Mouse (Mus musculus) kidney, embryonic 16.5 days (tissue): ENCODE results near the gene 4933425L06Rik. TPM values are rescaled to one million over a fixed set of nuclear protein-coding genes. Genes with fewer than 3 reads are reported as not detected.
A peak's percentile ranks its signal among the peaks of the same experiment; 100 is the strongest.

Experiments
- ATAC-seq: fragments of 200-750 bp; cut with Nextera tagmentation; 2 replicates; pipeline ENCODE4 v1.8.0; 2017; ENCODE audit warnings: moderate TSS enrichment; ENCODE audit not compliant: low FRiP score, low TSS enrichment
- H3K27ac ChIP-seq: fragments of 300-500 bp; sonication (generic); 2 replicates; pipeline ENCODE4 v1.5.1; 2014; ENCODE audit warnings: low read length
- H3K27me3 ChIP-seq: fragments of 300-500 bp; sonication (generic); 2 replicates; pipeline ENCODE4 v1.6.1; 2014; ENCODE audit warnings: low read length, control low read depth, mixed read lengths; ENCODE audit not compliant: insufficient read depth
- H3K36me3 ChIP-seq: fragments of 300-500 bp; sonication (generic); 2 replicates; pipeline ENCODE4 v1.6.1; 2014; ENCODE audit warnings: low read length, control low read depth, mixed read lengths; ENCODE audit not compliant: insufficient read depth
- H3K4me1 ChIP-seq: fragments of 300-500 bp; sonication (generic); 2 replicates; pipeline ENCODE4 v1.6.1; 2014; ENCODE audit warnings: low read length, control low read depth, mixed read lengths; ENCODE audit not compliant: insufficient read depth
- H3K4me2 ChIP-seq: fragments of 300-500 bp; sonication (generic); replicated peaks from 2 replicates; pipeline ENCODE4 v1.6.1; 2014; ENCODE audit warnings: low read depth, low read length
- H3K4me3 ChIP-seq: fragments of 300-500 bp; sonication (generic); 2 replicates; pipeline ENCODE4 v1.5.1; 2014; ENCODE audit warnings: mild to moderate bottlenecking, low read length
- H3K9ac ChIP-seq: fragments of 300-500 bp; sonication (generic); replicated peaks from 2 replicates; pipeline ENCODE4 v1.6.1; 2014; ENCODE audit warnings: low read length
- H3K9me3 ChIP-seq: fragments of 300-500 bp; sonication (generic); 2 replicates; pipeline ENCODE4 v1.6.1; 2016; ENCODE audit warnings: low read length, control low read depth
- WGBS: fragments of 180-500 bp; shearing (Covaris S2); extraction: QIAGEN DNeasy Blood & Tissue Kit; methylation state at CpG from one replicate; pipeline ENCODE4 v1.1.7; 2014; 5-methylcytosine and 5-hydroxymethylcytosine counted together
- polyA plus RNA-seq: library from polyadenylated mRNA; unstranded; fragments of >200 nt; fragmentation: Nextera tagmentation; extraction: Ambion mirVana; gene quantifications from 2 replicates; pipeline ENCODE4 v1.2.1, GENCODE M21; 2015

Gene 4933425L06Rik
- polyA plus RNA-seq, 1 experiment from 2014 or later = not detected

GRCm38 (mm10) chr13:105055374-105055773 is 26.5 kb upstream of the 4933425L06Rik start:
- Histone ChIP-seq H3K9me3 (no peaks in the 10 kb centered on the region), H3K4me2 (peak overlapping the region; percentile 94), H3K36me3 (no peaks in the 10 kb centered on the region), H3K27me3 (peaks cover 27% of the 10 kb centered on the region), H3K4me1 (peaks cover 6% of the 10 kb centered on the region; the same call in 1 of the 2 replicates), H3K27ac (peak overlapping the region; percentile 55), H3K4me3 (peak overlapping the region; percentile 69), H3K9ac (no peak overlapping the region)
- ATAC-seq = peak; percentile 30
- 10% methylated on average over 5 of the region's 5 CpGs for WGBS

- Histone ChIP-seq H3K4me3 (no peak overlapping the region), H3K27ac (no peak overlapping the region), H3K4me1 (no peaks in the 10 kb centered on the region), H3K27me3 (no peaks in the 10 kb centered on the region), H3K9ac (no peak overlapping the region), H3K9me3 (no peaks in the 10 kb centered on the region), H3K4me2 (no peak overlapping the region), H3K36me3 (no peaks in the 10 kb centered on the region)
- ATAC-seq = no peak
These were observed 15.8 kb upstream of the 4933425L06Rik start for GRCm38 (mm10) chr13:105066119-105066518.

- ATAC-seq = no peak
These were observed 14.8 kb upstream of the 4933425L06Rik start for GRCm38 (mm10) chr13:105066890-105067845.

GRCm38 (mm10) chr13:105089276-105089675 is 7.4 kb downstream of the 4933425L06Rik start:
- Histone ChIP-seq H3K36me3 (no peaks in the 10 kb centered on the region), H3K4me1 (no peaks in the 10 kb centered on the region), H3K9ac (no peak overlapping the region), H3K27ac (no peak overlapping the region), H3K27me3 (no peaks in the 10 kb centered on the region), H3K4me3 (no peak overlapping the region), H3K9me3 (no peaks in the 10 kb centered on the region), H3K4me2 (no peak overlapping the region)
- ATAC-seq = no peak
- 92% methylated on average over 3 of the region's 3 CpGs for WGBS

More at GRCm38 (mm10) chr13:105066890-105067845, 14.8 kb upstream of the 4933425L06Rik start:
- Histone ChIP-seq H3K9me3 (no peaks in the 10 kb centered on the region), H3K36me3 (no peaks in the 10 kb centered on the region), H3K4me2 (no peak overlapping the region), H3K27ac (no peak overlapping the region), H3K27me3 (no peaks in the 10 kb centered on the region), H3K4me1 (no peaks in the 10 kb centered on the region), H3K4me3 (no peak overlapping the region), H3K9ac (no peak overlapping the region)
- 68% methylated on average over 7 of the region's 7 CpGs for WGBS

GRCm38 (mm10) chr13:105096316-105096715 is 14.4 kb downstream of the 4933425L06Rik start:
- no peak overlapping the region for H3K27ac ChIP-seq
- no peaks in the 10 kb centered on the region for H3K36me3 ChIP-seq
- no peaks in the 10 kb centered on the region for H3K27me3 ChIP-seq
- no peaks in the 10 kb centered on the region for H3K4me1 ChIP-seq
- no peak overlapping the region for H3K4me2 ChIP-seq
- no peak for ATAC-seq
- 89% methylated on average over 2 of the region's 2 CpGs for WGBS
- H3K9ac ChIP-seq = no peak overlapping the region
- H3K4me3 ChIP-seq = no peak overlapping the region
- H3K9me3 ChIP-seq = no peaks in the 10 kb centered on the region

- Histone ChIP-seq H3K4me1 (no peaks in the 10 kb centered on the region), H3K27me3 (no peaks in the 10 kb centered on the region), H3K9me3 (no peaks in the 10 kb centered on the region), H3K9ac (no peak overlapping the region), H3K4me2 (no peak overlapping the region), H3K4me3 (no peak overlapping the region), H3K36me3 (no peaks in the 10 kb centered on the region), H3K27ac (no peak overlapping the region)
- 58% methylated on average over 4 of the region's 4 CpGs for WGBS
- ATAC-seq = 0 out of 2 replicates have a peak, but pooled peaks have one; percentile 46
These were observed 18.8 kb downstream of the 4933425L06Rik start for GRCm38 (mm10) chr13:105100705-105101104.

- no peaks in the 10 kb centered on the region for H3K27me3 ChIP-seq
- WGBS = 69% methylated on average over 2 of the region's 2 CpGs
- H3K9ac ChIP-seq = no peak overlapping the region
- H3K27ac ChIP-seq = no peak overlapping the region
- H3K36me3 ChIP-seq = no peaks in the 10 kb centered on the region
- no peaks in the 10 kb centered on the region for H3K9me3 ChIP-seq
- H3K4me3 ChIP-seq = no peak overlapping the region
- H3K4me2 ChIP-seq = no peak overlapping the region
- no peak for ATAC-seq
- no peaks in the 10 kb centered on the region for H3K4me1 ChIP-seq
These were observed 22.5 kb downstream of the 4933425L06Rik start for GRCm38 (mm10) chr13:105104385-105104784.

- Histone ChIP-seq H3K4me3 (no peak overlapping the region), H3K4me1 (no peaks in the 10 kb centered on the region), H3K9me3 (no peaks in the 10 kb centered on the region), H3K4me2 (no peak overlapping the region), H3K27ac (no peak overlapping the region), H3K36me3 (no peaks in the 10 kb centered on the region), H3K27me3 (no peaks in the 10 kb centered on the region), H3K9ac (no peak overlapping the region)
- WGBS = 92% methylated on average over 6 of the region's 6 CpGs
- no peak for ATAC-seq
These were observed 29.7 kb downstream of the 4933425L06Rik start for GRCm38 (mm10) chr13:105111599-105111998.

- Histone ChIP-seq H3K4me3 (no peak overlapping the region), H3K9me3 (no peaks in the 10 kb centered on the region), H3K36me3 (no peaks in the 10 kb centered on the region), H3K4me2 (no peak overlapping the region), H3K27me3 (no peaks in the 10 kb centered on the region), H3K27ac (no peak overlapping the region), H3K9ac (no peak overlapping the region), H3K4me1 (no peaks in the 10 kb centered on the region)
- no peak for ATAC-seq
These were observed 39.7 kb downstream of the 4933425L06Rik start for GRCm38 (mm10) chr13:105121617-105122016.

- Histone ChIP-seq H3K4me3 (no peak overlapping the region), H3K4me2 (no peak overlapping the region), H3K27me3 (no peaks in the 10 kb centered on the region), H3K36me3 (no peaks in the 10 kb centered on the region), H3K9ac (no peak overlapping the region), H3K9me3 (no peaks in the 10 kb centered on the region), H3K27ac (no peak overlapping the region), H3K4me1 (no peaks in the 10 kb centered on the region)
- no peak for ATAC-seq
- 80% methylated on average over 3 of the region's 3 CpGs for WGBS
These were observed 40.2 kb downstream of the 4933425L06Rik start for GRCm38 (mm10) chr13:105122092-105122491.
